Mouse (Mus musculus) Muller cell, postnatal 12 days (primary cell): ENCODE measurements around the gene Sec61a2.

ENCODE experiments used
- DNase-seq: peaks from one replicate; pipeline ENCODE4 v3.0.0-alpha.2; 2015; ENCODE audit errors: inconsistent ontology term

Sec61a2 gene

GRCm38 (mm10) chr2:5894843-5895570, at the start of gene Sec61a2:
Sec61a2 (minus strand) TSS chr2:5895432.
- DNase-seq, result peak; percentile 99

- DNase-seq, result no peak
Observed at GRCm38 (mm10) chr2:5943071-5943470, 47.8 kb upstream of the Sec61a2 start.

- DNase-seq, result peak; percentile 70
Observed at GRCm38 (mm10) chr2:5942416-5943032, 47.3 kb upstream of the Sec61a2 start, which contains the start of gene Dhtkd1. Dhtkd1 (minus strand) TSS chr2:5942792.

GRCm38 (mm10) chr2:5941861-5942415, 46.7 kb upstream of the Sec61a2 start:
- DNase-seq, result no peak

GRCm38 (mm10) chr2:5940936-5941335, 45.7 kb upstream of the Sec61a2 start:
- DNase-seq, result no peak

- no peak for DNase-seq
Observed at GRCm38 (mm10) chr2:5939911-5940310, 44.7 kb upstream of the Sec61a2 start.

- no peak for DNase-seq
Observed at GRCm38 (mm10) chr2:5939319-5939718, 44.1 kb upstream of the Sec61a2 start.

GRCm38 (mm10) chr2:5936550-5936949, 41.3 kb upstream of the Sec61a2 start:
- no peak for DNase-seq

GRCm38 (mm10) chr2:5936068-5936467, 40.8 kb upstream of the Sec61a2 start:
- DNase-seq, result no peak

GRCm38 (mm10) chr2:5934936-5935335, 39.7 kb upstream of the Sec61a2 start:
- no peak for DNase-seq

- no peak for DNase-seq
Observed at GRCm38 (mm10) chr2:5931938-5932337, 36.7 kb upstream of the Sec61a2 start.

GRCm38 (mm10) chr2:5930291-5931054, 35.2 kb upstream of the Sec61a2 start:
- DNase-seq, result no peak

- no peak for DNase-seq
Observed at GRCm38 (mm10) chr2:5929793-5930192, 34.6 kb upstream of the Sec61a2 start.

GRCm38 (mm10) chr2:5927481-5927880, 32.2 kb upstream of the Sec61a2 start:
- no peak for DNase-seq

- DNase-seq, result no peak
Observed at GRCm38 (mm10) chr2:5923786-5924185, 28.6 kb upstream of the Sec61a2 start.

GRCm38 (mm10) chr2:5922823-5923222, 27.6 kb upstream of the Sec61a2 start:
- no peak for DNase-seq

GRCm38 (mm10) chr2:5911282-5911965, 16.2 kb upstream of the Sec61a2 start:
- no peak for DNase-seq

- no peak for DNase-seq
Observed at GRCm38 (mm10) chr2:5906625-5907024, 11.4 kb upstream of the Sec61a2 start.

- DNase-seq, result no peak
Observed at GRCm38 (mm10) chr2:5906092-5906491, 10.9 kb upstream of the Sec61a2 start.

- DNase-seq, result no peak
Observed at GRCm38 (mm10) chr2:5900145-5900544, 4.9 kb upstream of the Sec61a2 start.

GRCm38 (mm10) chr2:5894296-5894695, 936 bp downstream of the Sec61a2 start:
- peak; percentile 45 for DNase-seq

- DNase-seq, result no peak
Observed at GRCm38 (mm10) chr2:5889412-5889811, 5.8 kb downstream of the Sec61a2 start.
